Mouse (Mus musculus) thymus, postnatal 25 days (tissue): Measurements from ENCODE around the gene Rnh1.
A peak's percentile ranks its signal among the peaks of the same experiment; 100 is the strongest.

Experiments used
- DNase-seq: peaks from one replicate; pipeline ENCODE4 v3.0.0; 2022

Rnh1 gene

DNA sequence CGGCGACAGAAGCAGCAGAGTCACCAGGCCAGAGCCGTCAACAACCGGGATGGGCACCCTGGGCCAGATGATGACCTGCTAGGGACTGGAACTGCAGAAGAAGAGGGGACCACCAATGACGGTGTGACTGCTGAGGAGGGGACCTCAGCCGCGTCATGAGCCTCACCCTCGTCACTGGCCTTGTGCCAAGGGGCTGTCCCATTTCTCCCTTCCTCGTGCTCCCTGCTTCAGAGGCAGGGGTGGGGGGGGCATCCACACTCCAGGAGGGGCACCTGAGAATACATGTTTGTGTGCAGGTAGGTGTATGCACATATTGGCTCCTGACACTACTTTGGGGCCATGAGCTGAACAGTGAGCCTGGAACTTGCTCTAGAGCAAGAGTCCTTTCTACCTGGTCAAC lies 17.3 kb downstream of the Rnh1 start:
- DNase-seq, result no peak

DNA sequence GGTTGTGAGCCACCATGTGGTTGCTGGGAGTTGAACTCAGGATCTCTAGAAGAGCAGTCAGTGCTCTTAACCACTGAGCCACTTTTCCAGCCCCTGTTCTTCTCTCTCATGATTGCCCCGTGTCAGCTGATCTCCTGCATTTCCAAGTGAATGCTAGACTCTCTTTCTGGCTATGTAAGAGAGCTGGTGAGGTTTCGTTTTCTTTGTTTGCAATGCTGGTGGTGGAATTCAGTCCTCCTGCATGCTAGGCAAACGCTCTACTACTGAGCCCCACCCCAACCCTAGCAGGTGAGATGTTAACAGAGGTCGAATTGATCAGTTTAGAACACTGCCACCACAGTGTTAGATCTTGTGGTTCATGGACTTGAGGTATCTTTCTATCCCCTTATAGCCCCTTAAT lies 24.0 kb downstream of the Rnh1 start:
- no peak for DNase-seq

- no peak for DNase-seq
These were observed 25.6 kb downstream of the Rnh1 start for GRCm38 (mm10) chr7:141147044-141147443.

DNA sequence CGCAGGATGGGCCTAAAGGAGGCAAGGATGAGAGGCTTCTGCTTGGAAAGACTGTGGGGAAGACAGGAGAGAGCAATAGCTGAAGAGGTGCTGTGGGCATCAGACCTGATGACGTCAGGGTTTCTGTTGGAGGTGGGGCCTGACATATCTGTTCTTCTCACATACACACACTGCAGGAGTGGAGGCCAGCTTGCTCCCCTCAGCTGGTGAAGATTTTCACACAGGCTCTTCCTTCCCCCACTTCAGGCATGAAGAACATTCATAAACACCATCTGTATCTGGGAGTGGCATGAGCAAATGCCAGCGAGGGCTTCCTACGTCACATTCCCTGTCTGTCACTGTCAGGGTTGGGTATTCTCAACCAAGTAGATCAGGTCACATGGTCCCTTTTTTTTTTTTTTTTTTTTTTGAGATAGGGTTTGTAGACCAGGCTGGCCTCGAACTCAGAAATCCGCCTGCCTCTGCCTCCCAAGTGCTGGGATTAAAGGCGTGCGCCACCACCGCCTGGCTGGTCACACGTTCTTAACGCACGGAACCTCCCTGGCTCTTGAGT lies 26.5 kb downstream of the Rnh1 start:
- DNase-seq, result no peak

- DNase-seq, result no peak
These were observed 27.3 kb downstream of the Rnh1 start for GRCm38 (mm10) chr7:141145403-141145802.

DNA sequence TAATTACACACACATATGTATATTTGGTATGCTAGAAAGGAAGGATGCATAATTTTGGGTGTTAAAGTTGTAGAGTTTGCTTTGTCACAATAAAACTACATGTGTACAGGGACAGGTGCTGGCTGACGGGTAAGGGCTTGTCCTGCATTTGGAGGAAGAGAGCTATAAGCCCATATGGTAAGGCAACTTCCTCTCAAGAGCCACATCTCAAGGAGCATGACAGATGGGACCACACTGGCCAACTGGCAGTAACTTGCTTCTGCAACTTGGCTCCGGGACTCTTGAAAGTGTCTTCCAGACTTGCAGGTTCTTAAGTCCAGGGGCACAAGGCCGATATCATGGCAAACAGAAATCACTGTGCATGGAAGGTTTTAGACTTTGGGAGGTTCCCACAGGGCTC lies 28.0 kb downstream of the Rnh1 start:
- no peak for DNase-seq

- DNase-seq, result no peak
These were observed 28.8 kb downstream of the Rnh1 start for GRCm38 (mm10) chr7:141143861-141144260.

DNA sequence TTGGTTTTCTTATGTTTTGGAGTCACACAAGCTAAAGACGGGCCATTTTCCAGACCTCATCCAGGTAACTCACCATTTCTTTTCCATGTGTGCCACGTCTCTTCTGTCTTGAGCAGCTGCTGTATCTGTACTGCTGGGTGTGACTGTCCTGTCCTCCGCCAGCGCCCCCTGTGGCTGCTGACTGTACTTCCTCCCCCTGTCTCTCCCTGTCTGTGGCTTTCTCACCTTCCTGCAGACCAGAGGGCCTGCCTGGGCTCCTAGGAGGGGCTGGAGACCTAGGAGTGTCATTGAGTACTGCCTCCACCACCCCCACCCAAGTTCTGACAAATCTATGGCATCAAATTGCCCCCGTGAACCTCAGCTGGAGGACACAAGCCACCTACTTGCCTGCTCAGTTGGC lies 29.5 kb downstream of the Rnh1 start:
- DNase-seq, result peak; percentile 64

- DNase-seq, result no peak
These were observed 31.3 kb downstream of the Rnh1 start for GRCm38 (mm10) chr7:141141326-141141725.

GRCm38 (mm10) chr7:141131904-141132755 lies 40.5 kb downstream of the Rnh1 start:
- DNase-seq, result no peak

- DNase-seq, result peak; percentile 88
These were observed 41.4 kb downstream of the Rnh1 start for GRCm38 (mm10) chr7:141131024-141131820.

- DNase-seq, result no peak
These were observed 49.2 kb downstream of the Rnh1 start for GRCm38 (mm10) chr7:141123517-141123856.

DNA sequence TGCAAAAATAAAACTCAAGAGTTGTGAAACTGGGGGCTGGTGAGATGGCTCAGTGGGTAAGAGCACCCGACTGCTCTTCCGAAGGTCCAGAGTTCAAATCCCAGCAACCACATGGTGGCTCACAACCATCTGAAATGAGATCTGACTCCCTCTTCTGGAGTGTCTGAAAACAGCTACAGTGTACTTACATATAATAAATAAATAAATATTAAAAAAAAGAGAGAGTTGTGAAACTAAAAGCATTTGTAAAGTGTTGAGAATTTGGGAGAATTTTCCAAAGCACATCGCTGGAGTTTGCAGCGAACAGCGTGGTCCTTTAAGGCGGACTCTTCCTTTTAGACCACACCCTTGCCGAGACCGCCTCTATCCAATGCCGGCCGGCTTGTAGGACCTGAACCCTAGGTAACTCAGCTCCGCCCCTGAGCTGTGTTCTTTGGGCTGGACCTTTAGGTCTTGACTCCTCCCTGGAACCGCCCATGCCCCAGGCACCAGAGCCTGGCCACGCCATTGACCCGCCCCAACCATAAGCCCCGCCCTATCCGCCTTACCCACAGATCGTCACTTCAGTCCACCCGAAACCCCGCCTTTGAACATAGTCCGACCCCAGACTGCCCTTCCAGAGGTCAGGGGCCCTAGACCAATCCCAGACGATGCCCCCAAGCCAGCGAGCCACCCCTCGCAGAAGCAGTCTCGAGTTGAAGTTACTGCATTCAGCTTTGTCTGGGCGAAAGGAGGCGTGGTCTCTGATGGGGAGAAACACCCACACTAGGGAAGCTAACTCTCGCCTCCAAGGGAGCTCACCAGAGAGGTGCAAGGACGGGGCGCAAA lies 49.8 kb downstream of the Rnh1 start:
- peak; percentile 88 for DNase-seq

DNA sequence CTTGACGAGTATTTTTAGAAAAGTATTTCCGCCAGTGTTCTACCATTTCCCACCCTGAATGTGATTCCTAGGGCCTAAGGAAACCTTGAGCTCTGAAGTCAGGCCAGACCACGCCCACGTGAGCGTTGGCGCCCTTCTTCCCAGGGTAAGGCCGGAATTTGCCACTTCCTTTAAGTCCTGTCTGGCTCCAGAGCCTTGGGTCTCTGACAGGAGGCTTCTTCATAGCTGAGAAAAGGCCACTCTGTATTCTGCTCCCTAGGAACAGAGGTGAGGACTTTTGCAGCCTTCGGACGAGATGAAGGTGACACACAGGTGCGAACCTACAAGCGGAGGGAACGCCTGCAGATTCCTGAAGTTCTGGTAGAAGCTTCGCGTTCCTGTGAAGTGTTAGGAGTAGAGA lies 50.4 kb downstream of the Rnh1 start, which contains the start of gene Ptdss2:
Ptdss2 (plus strand) TSS at position 138 of the 400 bp plus-strand sequence.
- DNase-seq, result no peak

GRCm38 (mm10) chr7:141121051-141121531 lies 51.6 kb downstream of the Rnh1 start:
- no peak for DNase-seq

DNA sequence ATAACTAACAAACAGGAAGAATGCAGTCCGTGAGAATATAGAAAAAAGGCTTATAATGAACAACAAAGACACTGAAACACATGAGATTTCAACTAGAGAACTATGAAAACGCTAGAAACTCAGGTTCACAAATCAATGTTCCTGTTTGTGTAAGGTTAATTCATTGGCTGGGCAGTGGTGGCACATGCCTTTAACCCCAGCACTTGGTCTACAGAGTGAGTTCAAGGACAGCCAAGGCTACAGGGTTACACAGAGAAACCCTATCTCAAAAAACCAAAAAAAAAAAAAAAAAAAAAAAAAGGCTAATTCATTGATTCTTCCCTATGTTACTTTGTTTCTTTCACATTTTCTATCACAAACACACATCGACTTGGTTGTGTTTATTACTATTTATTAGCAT lies 52.1 kb downstream of the Rnh1 start:
- no peak for DNase-seq

GRCm38 (mm10) chr7:141119487-141119886 lies 53.2 kb downstream of the Rnh1 start:
- DNase-seq, result no peak

DNA sequence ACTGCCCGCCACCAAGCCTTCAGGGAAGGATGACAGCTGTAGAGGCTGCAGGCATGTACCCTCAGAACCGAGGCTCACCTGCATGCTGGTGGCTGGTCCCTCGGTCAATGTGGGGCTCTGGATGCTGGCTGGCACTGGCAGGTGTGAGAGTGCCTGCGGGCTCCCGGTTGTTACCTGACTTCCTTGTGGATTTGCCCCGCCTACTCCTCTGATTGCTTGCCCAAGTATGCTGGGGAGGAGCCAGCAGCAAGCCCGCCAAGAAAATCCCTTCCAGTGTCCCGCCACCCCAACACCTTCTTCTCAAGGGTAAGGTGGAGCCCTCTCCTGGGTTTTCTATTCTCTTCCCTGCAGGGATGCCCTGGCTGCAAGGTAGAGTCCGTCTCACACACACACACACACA lies 55.0 kb downstream of the Rnh1 start, which contains the start of gene Ano9:
Ano9 (minus strand) TSS at position 171 of the 400 bp plus-strand sequence.
- DNase-seq, result no peak

- DNase-seq, result no peak
These were observed 56.8 kb downstream of the Rnh1 start for GRCm38 (mm10) chr7:141115874-141116273.
